Mouse (Mus musculus): Measurements from ENCODE around the gene Zdhhc21. TPM values are rescaled to one million over a fixed set of nuclear protein-coding genes. Genes with fewer than 3 reads are reported as not detected.

The Zdhhc21 gene
- polyA plus RNA-seq, 1 experiment from 2014 or later, result 12.7 TPM

DNA sequence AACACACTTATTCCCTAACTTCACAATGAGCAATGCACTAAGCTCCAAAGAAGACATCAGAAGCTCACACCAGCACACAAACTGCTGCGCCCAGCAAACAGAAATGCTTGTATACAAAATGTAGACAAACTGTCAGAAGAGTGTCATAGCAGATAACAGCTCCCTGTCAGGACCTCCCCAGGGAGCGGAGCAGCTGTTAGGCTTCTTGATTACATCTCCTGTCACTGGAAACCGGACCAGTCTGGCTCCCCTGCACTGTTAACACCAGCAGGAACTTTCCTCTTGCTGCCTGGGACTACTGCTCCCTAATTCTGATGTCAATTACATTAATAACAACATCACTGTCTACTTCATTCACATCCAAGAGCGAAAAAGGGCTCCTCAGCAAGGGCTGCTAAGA, 44.5 kb downstream of the Zdhhc21 start:
- no peak overlapping the region for H3K27ac ChIP-seq
- 64% methylated on average over 4 of the region's 4 CpGs for WGBS
- H3K4me3 ChIP-seq, result no peak overlapping the region
- no peak for ATAC-seq (ENCODE audit: insufficient number of reproducible peaks, insufficient read depth, low FRiP score, low TSS enrichment, low read depth)
- no peak overlapping the region for H3K9ac ChIP-seq
- peaks cover 10% of the 10 kb centered on the region; the same call in 1 of the 2 replicates for H3K36me3 ChIP-seq
- H3K4me2 ChIP-seq, result no peak overlapping the region
- H3K4me1 ChIP-seq, result no peaks in the 10 kb centered on the region
- H3K27me3 ChIP-seq, result no peaks in the 10 kb centered on the region
- no peaks in the 10 kb centered on the region for H3K9me3 ChIP-seq

DNA sequence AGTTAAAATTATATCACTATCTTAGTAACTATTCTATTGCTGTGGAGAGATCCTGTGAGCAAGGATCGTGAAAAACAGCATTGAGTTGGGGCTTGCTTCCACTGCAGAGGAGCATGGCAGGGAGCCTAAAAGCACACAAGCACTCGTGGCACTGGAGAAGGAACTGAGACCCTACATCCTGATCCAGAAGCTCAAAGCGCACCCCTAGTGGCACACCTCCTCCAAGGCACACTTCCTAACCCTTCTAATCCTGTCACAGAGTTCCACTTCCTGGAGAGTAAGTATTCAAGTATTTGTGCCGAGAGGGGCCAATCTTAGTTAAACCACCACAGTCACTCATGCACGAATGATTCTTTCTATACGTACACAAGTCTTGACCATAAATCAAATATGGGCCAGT, 46.4 kb downstream of the Zdhhc21 start:
- Histone ChIP-seq H3K4me1 (no peaks in the 10 kb centered on the region), H3K9me3 (no peaks in the 10 kb centered on the region), H3K27ac (no peak overlapping the region), H3K4me3 (no peak overlapping the region), H3K36me3 (peaks cover 6% of the 10 kb centered on the region; the same call in 1 of the 2 replicates), H3K9ac (no peak overlapping the region), H3K4me2 (no peak overlapping the region), H3K27me3 (no peaks in the 10 kb centered on the region)
- WGBS, result 70% methylated on average over 6 of the region's 6 CpGs
- no peak for ATAC-seq (ENCODE audit: insufficient number of reproducible peaks, insufficient read depth, low FRiP score, low TSS enrichment, low read depth)

DNA sequence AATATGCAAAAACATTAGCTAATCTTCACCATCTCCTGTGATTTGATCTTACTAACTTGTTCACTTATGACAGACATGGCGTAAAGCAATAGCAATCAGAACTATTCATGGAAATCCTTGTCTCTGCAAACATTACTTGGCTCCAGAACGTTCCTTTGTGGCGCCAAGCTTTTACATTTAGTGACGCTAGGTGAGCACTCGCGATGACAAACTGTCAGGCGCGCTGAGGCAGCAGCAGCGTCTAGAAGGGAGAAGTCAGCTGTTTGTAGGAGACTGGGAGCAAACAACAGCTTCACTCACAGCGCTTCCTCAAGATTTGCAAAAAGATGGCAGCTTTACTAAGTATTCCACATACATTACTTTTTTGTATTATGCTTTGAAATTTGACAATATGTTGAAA, 51.9 kb downstream of the Zdhhc21 start:
- Histone ChIP-seq H3K27ac (no peak overlapping the region), H3K9me3 (no peaks in the 10 kb centered on the region), H3K4me3 (no peak overlapping the region), H3K27me3 (no peaks in the 10 kb centered on the region), H3K4me2 (no peak overlapping the region), H3K9ac (no peak overlapping the region), H3K4me1 (no peaks in the 10 kb centered on the region), H3K36me3 (peaks cover 9% of the 10 kb centered on the region)
- WGBS, result 83% methylated on average over 10 of the region's 10 CpGs
- no peak for ATAC-seq (ENCODE audit: insufficient number of reproducible peaks, insufficient read depth, low FRiP score, low TSS enrichment, low read depth)

DNA sequence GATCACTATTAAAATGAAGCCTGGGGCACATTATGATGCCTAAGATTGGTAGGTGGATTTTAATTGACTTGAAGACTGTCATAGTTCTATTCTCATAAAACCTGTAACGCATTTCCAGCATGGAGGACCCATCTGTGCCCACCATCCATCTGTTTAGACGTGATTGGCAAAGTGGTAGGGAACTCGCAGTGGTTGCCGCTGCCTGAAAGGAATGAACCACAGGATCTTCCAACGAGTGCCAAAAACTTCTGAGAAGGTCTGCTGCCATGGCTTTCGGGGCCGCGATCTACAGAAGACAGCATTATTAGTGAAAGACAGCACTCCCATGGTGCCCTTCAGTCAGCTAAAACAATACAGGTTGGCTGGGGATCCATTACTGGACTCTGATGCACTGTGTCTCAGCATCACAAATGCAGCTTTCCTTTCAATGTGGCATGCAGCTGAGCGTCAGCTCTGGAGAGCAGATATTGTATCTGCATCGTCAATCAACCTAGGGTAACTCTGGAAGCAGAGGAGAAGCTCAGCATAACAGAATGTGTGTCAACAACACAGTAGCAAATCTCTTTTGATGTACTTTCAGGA, 53.5 kb downstream of the Zdhhc21 start:
- Histone ChIP-seq H3K36me3 (peaks cover 9% of the 10 kb centered on the region), H3K9ac (no peak overlapping the region), H3K9me3 (no peaks in the 10 kb centered on the region), H3K27me3 (no peaks in the 10 kb centered on the region), H3K4me3 (no peak overlapping the region), H3K4me1 (no peaks in the 10 kb centered on the region), H3K4me2 (no peak overlapping the region), H3K27ac (no peak overlapping the region)
- 83% methylated on average over 10 of the region's 10 CpGs for WGBS
- no peak for ATAC-seq (ENCODE audit: insufficient number of reproducible peaks, insufficient read depth, low FRiP score, low TSS enrichment, low read depth)

DNA sequence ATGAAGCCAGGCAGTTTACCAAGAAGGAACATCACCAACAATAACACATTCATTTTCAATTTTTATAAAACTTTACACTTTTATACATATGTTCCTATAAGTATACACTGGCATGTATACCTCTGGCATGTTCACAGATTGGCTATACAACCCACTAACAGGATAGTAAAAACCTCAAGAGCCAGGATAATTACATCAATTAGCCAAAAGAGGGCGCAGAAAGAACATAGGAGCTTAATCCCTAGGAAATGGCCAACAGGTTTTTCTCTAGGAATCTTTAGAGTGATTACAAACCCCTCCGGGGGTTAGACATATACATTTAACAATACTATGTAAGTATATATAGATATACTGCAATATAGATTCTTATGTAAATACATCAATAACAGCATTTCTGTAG, 55.7 kb downstream of the Zdhhc21 start:
- H3K27me3 ChIP-seq, result no peaks in the 10 kb centered on the region
- no peak for ATAC-seq (ENCODE audit: insufficient number of reproducible peaks, insufficient read depth, low FRiP score, low TSS enrichment, low read depth)
- WGBS, result 42% methylated on average over 2 of the region's 2 CpGs

DNA sequence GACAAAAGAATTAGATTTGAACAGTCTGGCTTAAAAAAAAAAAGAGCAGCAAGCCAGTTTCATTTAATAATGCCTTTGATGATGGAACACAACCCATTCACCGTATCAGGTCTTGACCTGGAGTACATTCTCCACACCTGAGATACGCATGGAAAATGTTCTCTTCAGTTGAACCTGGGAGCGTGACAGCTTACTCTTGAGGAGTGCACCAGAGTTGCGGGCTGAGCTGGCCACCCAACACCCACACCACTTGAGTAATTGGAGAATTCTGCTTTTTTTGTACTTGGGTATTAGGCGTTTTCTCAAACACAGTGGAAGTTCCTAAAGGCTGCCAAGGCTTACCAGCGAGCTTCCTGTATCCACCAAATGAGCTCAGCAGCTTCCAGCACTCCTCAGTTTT, 66.2 kb downstream of the Zdhhc21 start:
- Histone ChIP-seq H3K27me3 (no peaks in the 10 kb centered on the region), H3K9me3 (0 out of 2 replicates have a peak, but pooled peaks cover 3% of the 10 kb centered on the region), H3K4me1 (no peaks in the 10 kb centered on the region), H3K4me2 (no peak overlapping the region), H3K9ac (no peak overlapping the region), H3K36me3 (no peaks in the 10 kb centered on the region), H3K27ac (no peak overlapping the region), H3K4me3 (no peak overlapping the region)
- no peak for ATAC-seq (ENCODE audit: insufficient number of reproducible peaks, insufficient read depth, low FRiP score, low TSS enrichment, low read depth)
- WGBS, result 77% methylated on average over 6 of the region's 6 CpGs

More for the DNA sequence above, 55.7 kb downstream of the Zdhhc21 start:
- Histone ChIP-seq H3K4me1 (no peaks in the 10 kb centered on the region), H3K36me3 (peaks cover 9% of the 10 kb centered on the region), H3K4me3 (no peak overlapping the region), H3K4me2 (no peak overlapping the region), H3K9ac (no peak overlapping the region), H3K9me3 (no peaks in the 10 kb centered on the region), H3K27ac (no peak overlapping the region)

DNA sequence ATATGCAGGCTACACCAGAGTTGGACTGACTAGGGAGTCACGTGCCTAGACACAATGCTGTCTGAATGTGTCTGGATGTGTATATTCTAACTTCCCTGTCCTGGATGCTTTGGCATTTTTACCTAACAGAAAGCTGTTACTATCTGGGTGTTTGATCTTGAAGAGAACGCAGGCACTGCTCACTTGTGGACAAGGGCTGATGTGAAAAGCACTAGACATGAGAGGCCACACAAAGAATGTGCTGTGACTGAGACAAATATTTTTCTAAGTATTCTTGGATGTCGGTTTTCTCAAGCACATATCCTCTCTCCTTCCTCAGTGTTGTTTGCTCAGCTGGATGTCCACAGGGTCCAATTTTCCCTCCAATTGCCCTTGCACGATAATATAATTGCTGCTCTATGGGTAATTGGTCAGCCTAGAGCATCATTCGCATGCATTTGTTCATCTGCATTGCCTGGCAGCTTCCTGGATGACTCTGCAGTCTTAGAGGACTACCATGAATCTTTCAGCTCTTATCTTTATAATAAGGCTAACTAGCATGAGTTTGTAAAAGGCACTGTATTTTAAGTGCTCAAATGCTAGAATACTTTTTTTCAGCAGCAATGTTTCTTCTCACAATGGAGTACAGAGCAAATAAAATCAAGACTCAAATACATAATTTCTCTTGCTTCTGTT, 66.7 kb downstream of the Zdhhc21 start:
- Histone ChIP-seq H3K9me3 (0 out of 2 replicates have a peak, but pooled peaks cover 3% of the 10 kb centered on the region), H3K27me3 (no peaks in the 10 kb centered on the region), H3K9ac (no peak overlapping the region), H3K4me2 (no peak overlapping the region), H3K4me1 (no peaks in the 10 kb centered on the region), H3K4me3 (no peak overlapping the region), H3K27ac (no peak overlapping the region), H3K36me3 (no peaks in the 10 kb centered on the region)
- no peak for ATAC-seq (ENCODE audit: insufficient number of reproducible peaks, insufficient read depth, low FRiP score, low TSS enrichment, low read depth)
- WGBS, result 54% methylated on average over 5 of the region's 5 CpGs

DNA sequence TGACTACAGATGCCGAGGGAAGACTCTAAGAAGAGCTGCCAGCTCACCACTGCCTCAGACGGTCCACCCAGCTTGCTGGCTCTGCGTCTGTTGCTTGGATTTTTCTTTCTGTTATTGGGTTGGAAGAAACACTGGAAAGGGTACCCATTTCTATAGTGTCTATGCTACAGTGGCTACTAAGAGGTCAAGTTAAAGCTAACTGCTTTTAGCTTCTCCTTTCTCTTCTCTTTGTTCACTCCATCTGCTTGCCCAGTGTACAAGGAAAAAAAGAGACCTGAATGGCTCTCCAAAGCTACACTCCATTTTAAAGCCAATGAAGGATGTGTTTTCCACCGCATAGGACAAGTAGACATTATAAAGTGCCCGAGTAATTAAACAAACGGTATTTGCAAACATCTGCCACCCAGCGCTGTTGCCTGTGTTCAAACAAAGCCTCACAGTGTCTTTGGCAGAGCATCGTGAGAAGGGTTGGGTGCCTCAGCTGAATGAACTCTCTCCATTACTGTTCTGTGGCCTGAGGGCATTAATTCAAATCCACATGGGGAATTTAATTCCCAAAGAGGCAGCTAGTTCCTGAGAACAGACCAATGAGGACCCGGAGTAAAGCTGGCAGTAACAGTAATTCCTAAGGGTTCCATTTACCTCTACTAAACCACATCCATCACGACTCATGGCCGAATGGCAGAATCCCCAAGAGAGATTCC, 94.1 kb downstream of the Zdhhc21 start:
- Histone ChIP-seq H3K27me3 (no peaks in the 10 kb centered on the region), H3K36me3 (no peaks in the 10 kb centered on the region), H3K4me2 (no peak overlapping the region), H3K9ac (no peak overlapping the region), H3K4me1 (peaks cover 26% of the 10 kb centered on the region), H3K9me3 (no peaks in the 10 kb centered on the region), H3K4me3 (no peak overlapping the region), H3K27ac (no peak overlapping the region)
- WGBS, result 68% methylated on average over 11 of the region's 11 CpGs
- no peak for ATAC-seq (ENCODE audit: insufficient number of reproducible peaks, insufficient read depth, low FRiP score, low TSS enrichment, low read depth)

DNA sequence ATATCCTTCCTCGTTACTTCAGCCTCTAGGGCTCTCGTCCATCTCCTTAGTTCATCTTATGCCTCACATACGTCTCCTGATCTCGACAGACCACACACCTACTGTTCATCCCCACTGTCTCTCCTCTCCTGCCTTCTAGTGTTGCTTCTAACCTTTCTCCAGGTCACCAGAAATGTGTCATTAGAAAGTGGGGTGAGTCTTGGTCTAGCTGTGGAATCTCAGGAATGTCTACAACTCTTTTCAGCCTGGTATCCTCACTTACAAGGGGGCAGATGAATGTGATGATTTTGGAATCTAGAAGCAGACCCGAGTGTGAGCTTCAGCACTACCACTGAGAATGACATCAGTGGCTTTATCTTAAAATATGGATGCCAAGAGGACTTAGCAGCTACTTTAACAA, 96.2 kb downstream of the Zdhhc21 start:
- H3K4me3 ChIP-seq, result no peak overlapping the region
- no peaks in the 10 kb centered on the region for H3K27me3 ChIP-seq
- H3K4me1 ChIP-seq, result peaks cover 26% of the 10 kb centered on the region
- H3K27ac ChIP-seq, result peak overlapping the region; percentile 73
- no peaks in the 10 kb centered on the region for H3K9me3 ChIP-seq
- no peak overlapping the region for H3K9ac ChIP-seq
- H3K36me3 ChIP-seq, result no peaks in the 10 kb centered on the region
- 34% methylated on average over 5 of the region's 5 CpGs for WGBS
- H3K4me2 ChIP-seq, result peak overlapping the region; percentile 44; the same call in 1 of the 2 replicates
- ATAC-seq (ENCODE audit: insufficient number of reproducible peaks, insufficient read depth, low FRiP score, low TSS enrichment, low read depth), result no peak

DNA sequence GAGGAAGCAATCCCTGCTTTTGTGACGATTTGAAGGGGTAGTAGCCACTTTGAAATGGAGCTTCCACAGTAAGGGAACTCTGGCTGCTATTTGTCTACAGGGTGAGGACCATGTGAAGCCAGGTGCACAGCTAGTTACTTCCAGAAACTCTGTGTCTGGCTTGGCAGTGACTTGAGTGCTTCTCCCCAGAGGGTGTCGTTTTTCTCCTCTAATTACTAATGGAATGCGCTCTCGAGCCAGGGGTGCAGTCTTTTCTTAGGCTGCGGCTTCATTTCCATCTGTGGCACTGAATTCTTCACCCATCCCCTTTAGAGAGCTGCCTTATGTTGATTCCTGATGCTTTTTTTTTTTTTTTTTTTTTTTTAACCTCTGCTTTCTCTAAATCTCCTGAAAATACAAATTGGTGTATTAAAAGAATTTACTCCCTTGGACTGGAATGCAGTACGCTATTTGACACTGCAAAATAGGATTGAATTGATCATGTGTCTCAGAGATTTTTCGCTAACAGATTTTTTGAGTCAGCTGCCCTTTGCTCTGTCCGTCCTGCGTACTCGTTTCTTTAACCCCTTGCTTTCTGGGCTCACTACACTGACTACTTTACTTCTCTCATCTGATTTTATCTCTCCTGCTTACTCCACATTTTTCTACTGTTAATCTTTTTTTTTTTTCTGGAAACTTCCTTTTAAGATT, 97.2 kb downstream of the Zdhhc21 start:
- peak overlapping the region; percentile 44 for H3K4me2 ChIP-seq
- H3K9ac ChIP-seq, result no peak overlapping the region
- ATAC-seq (ENCODE audit: insufficient number of reproducible peaks, insufficient read depth, low FRiP score, low TSS enrichment, low read depth), result peak; percentile 62; the same call in 1 of the 2 replicates
- 1% methylated on average over 10 of the region's 10 CpGs for WGBS
- 0 out of 2 replicates have a peak overlapping the region, but pooled peaks have one; percentile 9 for H3K4me3 ChIP-seq
- H3K27me3 ChIP-seq, result no peaks in the 10 kb centered on the region
- no peaks in the 10 kb centered on the region for H3K9me3 ChIP-seq
- no peaks in the 10 kb centered on the region for H3K36me3 ChIP-seq
- peak overlapping the region; percentile 73 for H3K27ac ChIP-seq
- peaks cover 26% of the 10 kb centered on the region for H3K4me1 ChIP-seq

DNA sequence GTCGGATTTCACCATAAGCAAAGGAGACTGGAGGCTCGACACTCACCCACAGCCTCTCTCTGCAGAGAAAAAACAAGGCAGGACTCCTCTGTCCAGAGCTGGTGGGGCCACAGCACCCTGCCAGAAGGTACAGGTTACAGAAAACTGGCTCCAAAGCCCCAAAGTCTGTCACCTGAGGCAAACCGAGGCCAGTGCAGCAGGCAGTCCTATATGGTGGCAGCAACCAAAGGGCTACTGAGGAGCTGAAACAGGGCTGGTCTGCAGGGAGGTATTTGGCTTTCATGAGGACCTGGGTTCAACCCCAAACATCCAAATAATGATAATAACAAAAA, 103.5 kb downstream of the Zdhhc21 start:
- 10% methylated on average over 3 of the region's 3 CpGs for WGBS
- Histone ChIP-seq H3K36me3 (no peaks in the 10 kb centered on the region), H3K9ac (no peak overlapping the region), H3K27ac (no peak overlapping the region), H3K27me3 (no peaks in the 10 kb centered on the region), H3K4me2 (no peak overlapping the region), H3K9me3 (no peaks in the 10 kb centered on the region), H3K4me1 (peaks cover 5% of the 10 kb centered on the region; the same call in 1 of the 2 replicates), H3K4me3 (no peak overlapping the region)
- ATAC-seq (ENCODE audit: insufficient number of reproducible peaks, insufficient read depth, low FRiP score, low TSS enrichment, low read depth), result no peak

Data from embryonic facial prominence, embryonic 13.5 days (tissue).